Mouse (Mus musculus): ENCODE data around the gene Mpp3.

GRCm38 (mm10) chr11:102070426-102070825, 42.2 kb upstream of the Mpp3 start:
- TF ChIP-seq CTCF (IDR thresholded peaks at IDR 0.05; ENCODE audit: insufficient read depth, low read length) (no peak), POLR2A (IDR thresholded peaks at IDR 0.05; ENCODE audit: borderline replicate concordance, extremely low read depth, low read depth, low read length) (no peak)
